Mouse (Mus musculus) G1E (cell line): Measurements from ENCODE around the gene Ttc7.

ENCODE experiments used
- CTCF ChIP-seq: IDR thresholded peaks from 2 replicates; pipeline ENCODE4 v1.5.1; 2012; ENCODE audit warnings: low read depth, low read length, inconsistent platforms, mixed read lengths
- GATA1 ChIP-seq: IDR thresholded peaks from 2 replicates; pipeline ENCODE4 v1.6.1; 2012; ENCODE audit warnings: borderline replicate concordance, low read length, inconsistent platforms, mixed read lengths
- POLR2AphosphoS5 ChIP-seq: IDR thresholded peaks from 2 replicates; pipeline ENCODE4 v1.6.1; 2012; ENCODE audit warnings: low read depth, low read length, inconsistent platforms; ENCODE audit not compliant: insufficient replicate concordance

GRCm38 (mm10) chr17:87235019-87235418, 47.7 kb upstream of the Ttc7 start:
- no peak for TF ChIP-seq CTCF
- TF ChIP-seq GATA1, result no peak
- no peak for TF ChIP-seq POLR2AphosphoS5
